Mouse (Mus musculus): ENCODE results near the gene BC048403. TPM values are rescaled to one million over a fixed set of nuclear protein-coding genes. Genes with fewer than 3 reads are reported as not detected.
"Not testable (repeated sequence)": the region's sequence is repeated elsewhere in the genome, so short reads cannot be mapped to it uniquely, and the experiment has no call there.

BC048403 gene
- polyA plus RNA-seq, 1 experiment from 2014 or later: 1.3 TPM

DNA sequence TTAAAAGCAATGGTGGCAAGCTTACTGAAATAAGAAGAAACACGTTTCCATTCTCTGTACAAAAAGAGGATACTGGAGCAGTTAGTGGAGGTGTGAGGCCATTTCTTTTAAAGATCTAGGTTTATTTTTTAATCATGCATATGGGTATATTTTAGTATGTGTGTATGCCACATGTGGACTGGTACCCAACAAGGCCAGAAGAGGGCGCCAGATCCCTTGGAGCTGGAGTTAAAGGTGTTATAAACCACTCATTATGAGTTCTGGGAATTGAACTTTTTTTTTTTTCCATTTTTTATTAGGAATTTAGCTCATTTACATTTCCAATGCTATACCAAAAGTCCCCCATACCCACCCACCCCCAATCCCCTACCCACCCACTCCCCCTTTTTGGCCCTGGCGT lies 27.6 kb downstream of the BC048403 start:
- WGBS (ENCODE audit: insufficient replicate concordance): 53% methylated on average over 3 of the region's 3 CpGs

GRCm38 (mm10) chr10:121769711-121770110 lies 30.0 kb downstream of the BC048403 start:
- no peaks in the 10 kb centered on the region for H3K27me3 ChIP-seq (ENCODE audit: control insufficient read depth, insufficient read depth, low read depth, low read length)
- ATAC-seq (ENCODE audit: low read depth): no peak
- no peaks in the 10 kb centered on the region for H3K36me3 ChIP-seq (ENCODE audit: control insufficient read depth, insufficient read depth)
- no peak overlapping the region for H3K4me2 ChIP-seq (ENCODE audit: low read depth, low read length)
- H3K9ac ChIP-seq (ENCODE audit: low read depth, low read length): no peak overlapping the region
- 76% methylated on average over 5 of the region's 5 CpGs for WGBS (ENCODE audit: insufficient replicate concordance)
- no peaks in the 10 kb centered on the region for H3K4me1 ChIP-seq (ENCODE audit: control insufficient read depth, low read depth, low read length)
- no peak overlapping the region for H3K4me3 ChIP-seq (ENCODE audit: low read depth, low read length)
- no peaks in the 10 kb centered on the region for H3K9me3 ChIP-seq (replicated peaks; ENCODE audit: control insufficient read depth, low read length)
- H3K27ac ChIP-seq (ENCODE audit: low read length): no peak overlapping the region

More for the DNA sequence above, 27.6 kb downstream of the BC048403 start:
- not testable (repeated sequence) for H3K36me3 ChIP-seq (ENCODE audit: control insufficient read depth, insufficient read depth); H3K4me3 ChIP-seq (ENCODE audit: low read depth, low read length); H3K9ac ChIP-seq (ENCODE audit: low read depth, low read length); H3K27me3 ChIP-seq (ENCODE audit: control insufficient read depth, insufficient read depth, low read depth, low read length); H3K4me1 ChIP-seq (ENCODE audit: control insufficient read depth, low read depth, low read length); H3K4me2 ChIP-seq (ENCODE audit: low read depth, low read length); ATAC-seq (ENCODE audit: low read depth); H3K9me3 ChIP-seq (replicated peaks; ENCODE audit: control insufficient read depth, low read length); H3K27ac ChIP-seq (ENCODE audit: low read length)

DNA sequence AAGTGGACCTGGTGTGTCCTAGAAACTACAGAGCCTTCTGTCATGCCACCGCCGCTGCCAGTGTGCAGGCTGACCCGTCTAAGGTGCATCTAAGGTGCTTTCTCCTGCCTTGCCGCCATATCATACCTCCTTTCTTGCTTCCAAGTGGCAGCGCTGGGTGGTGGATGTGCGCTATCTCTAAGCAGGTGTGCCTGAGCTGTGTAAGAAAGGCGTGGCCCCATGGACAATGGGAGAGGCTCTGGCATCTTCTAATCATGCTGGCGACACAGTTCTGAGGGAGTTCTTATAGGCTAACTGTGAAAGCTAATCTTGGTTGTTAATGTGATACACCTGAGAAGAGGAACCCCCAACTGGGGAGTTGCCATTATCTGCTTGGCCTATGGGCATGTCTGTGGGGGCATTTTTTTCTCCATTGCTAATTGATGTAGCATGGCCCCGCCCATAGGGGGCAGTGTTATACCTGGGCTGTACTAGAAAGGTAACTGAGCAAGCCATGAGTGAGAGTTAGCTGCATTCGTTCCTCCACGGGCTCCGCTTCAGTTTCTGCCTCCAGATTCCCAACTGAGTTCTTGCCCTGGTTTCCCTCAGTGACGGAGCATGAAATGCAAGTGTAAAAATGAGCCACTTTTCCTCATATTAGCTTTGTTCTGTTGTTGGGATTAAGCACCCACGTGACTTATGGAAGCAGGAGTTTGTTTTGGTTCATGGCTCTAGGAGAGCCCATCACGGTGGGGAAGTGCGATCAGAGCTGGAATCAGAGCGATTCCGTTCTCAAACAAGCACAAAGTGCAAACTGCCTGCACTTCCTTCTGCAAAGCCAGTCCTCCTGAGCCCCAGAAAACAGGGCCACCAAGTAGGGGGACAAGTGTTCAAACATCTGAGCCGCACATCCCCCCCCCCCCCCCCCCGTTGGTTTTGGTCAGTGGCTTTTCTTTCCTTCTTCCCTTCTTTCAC lies 31.2 kb downstream of the BC048403 start:
- Histone ChIP-seq H3K27me3 (ENCODE audit: control insufficient read depth, insufficient read depth, low read depth, low read length) (no peaks in the 10 kb centered on the region), H3K4me2 (ENCODE audit: low read depth, low read length) (peak overlapping the region; percentile 37; the same call in 1 of the 2 replicates), H3K9ac (ENCODE audit: low read depth, low read length) (no peak overlapping the region), H3K4me3 (ENCODE audit: low read depth, low read length) (peak overlapping the region; percentile 23; the same call in 1 of the 2 replicates), H3K27ac (ENCODE audit: low read length) (no peak overlapping the region), H3K9me3 (replicated peaks; ENCODE audit: control insufficient read depth, low read length) (no peaks in the 10 kb centered on the region), H3K36me3 (ENCODE audit: control insufficient read depth, insufficient read depth) (no peaks in the 10 kb centered on the region), H3K4me1 (ENCODE audit: control insufficient read depth, low read depth, low read length) (no peaks in the 10 kb centered on the region)
- 42% methylated on average over 20 of the region's 20 CpGs for WGBS (ENCODE audit: insufficient replicate concordance)
- ATAC-seq (ENCODE audit: low read depth): no peak

GRCm38 (mm10) chr10:121773813-121774212 lies 34.1 kb downstream of the BC048403 start:
- Histone ChIP-seq H3K4me2 (ENCODE audit: low read depth, low read length) (no peak overlapping the region), H3K4me1 (ENCODE audit: control insufficient read depth, low read depth, low read length) (no peaks in the 10 kb centered on the region), H3K9me3 (replicated peaks; ENCODE audit: control insufficient read depth, low read length) (no peaks in the 10 kb centered on the region)

DNA sequence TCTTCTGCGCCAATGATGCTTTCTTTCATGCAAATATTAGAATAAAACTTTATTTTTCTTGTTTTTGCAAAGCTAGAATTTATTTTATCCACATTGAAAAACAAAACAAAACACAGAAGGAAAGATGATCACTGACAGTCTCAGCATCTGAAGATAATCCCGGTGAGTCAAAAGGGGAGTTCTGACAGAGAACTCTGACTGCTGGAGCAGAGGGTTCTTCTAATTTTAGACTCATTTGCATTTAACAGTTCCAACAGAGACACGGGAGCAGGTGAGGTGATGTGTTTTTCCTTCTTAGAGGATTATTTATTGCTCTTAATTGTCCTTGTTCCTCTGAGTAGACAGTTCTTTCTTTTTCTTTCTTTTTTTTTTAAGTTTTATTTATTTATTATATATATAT lies 36.3 kb downstream of the BC048403 start:
- Histone ChIP-seq H3K4me3 (ENCODE audit: low read depth, low read length) (no peak overlapping the region), H3K4me1 (ENCODE audit: control insufficient read depth, low read depth, low read length) (no peaks in the 10 kb centered on the region), H3K27me3 (ENCODE audit: control insufficient read depth, insufficient read depth, low read depth, low read length) (no peaks in the 10 kb centered on the region), H3K27ac (ENCODE audit: low read length) (no peak overlapping the region), H3K9me3 (replicated peaks; ENCODE audit: control insufficient read depth, low read length) (no peaks in the 10 kb centered on the region), H3K36me3 (ENCODE audit: control insufficient read depth, insufficient read depth) (no peaks in the 10 kb centered on the region), H3K4me2 (ENCODE audit: low read depth, low read length) (no peak overlapping the region), H3K9ac (ENCODE audit: low read depth, low read length) (no peak overlapping the region)
- ATAC-seq (ENCODE audit: low read depth): no peak
- 51% methylated on average over 3 of the region's 3 CpGs for WGBS (ENCODE audit: insufficient replicate concordance)

More at GRCm38 (mm10) chr10:121773813-121774212, 34.1 kb downstream of the BC048403 start:
- no peak overlapping the region for H3K9ac ChIP-seq (ENCODE audit: low read depth, low read length)
- no peaks in the 10 kb centered on the region for H3K36me3 ChIP-seq (ENCODE audit: control insufficient read depth, insufficient read depth)
- ATAC-seq (ENCODE audit: low read depth): peak; percentile 72
- H3K27ac ChIP-seq (ENCODE audit: low read length): no peak overlapping the region
- no peak overlapping the region for H3K4me3 ChIP-seq (ENCODE audit: low read depth, low read length)
- 48% methylated on average over 4 of the region's 4 CpGs for WGBS (ENCODE audit: insufficient replicate concordance)
- no peaks in the 10 kb centered on the region for H3K27me3 ChIP-seq (ENCODE audit: control insufficient read depth, insufficient read depth, low read depth, low read length)

- ATAC-seq (ENCODE audit: low read depth): no peak
- Histone ChIP-seq H3K36me3 (ENCODE audit: control insufficient read depth, insufficient read depth) (no peaks in the 10 kb centered on the region), H3K9me3 (replicated peaks; ENCODE audit: control insufficient read depth, low read length) (no peaks in the 10 kb centered on the region), H3K27ac (ENCODE audit: low read length) (no peak overlapping the region), H3K9ac (ENCODE audit: low read depth, low read length) (no peak overlapping the region), H3K4me3 (ENCODE audit: low read depth, low read length) (no peak overlapping the region), H3K4me1 (ENCODE audit: control insufficient read depth, low read depth, low read length) (no peaks in the 10 kb centered on the region), H3K27me3 (ENCODE audit: control insufficient read depth, insufficient read depth, low read depth, low read length) (no peaks in the 10 kb centered on the region), H3K4me2 (ENCODE audit: low read depth, low read length) (peak overlapping the region; percentile 18; the same call in 1 of the 2 replicates)
- WGBS (ENCODE audit: insufficient replicate concordance): 33% methylated on average over 14 of the region's 14 CpGs
These were observed 41.4 kb downstream of the BC048403 start for GRCm38 (mm10) chr10:121781159-121781558.

GRCm38 (mm10) chr10:121788536-121788935 lies 48.8 kb downstream of the BC048403 start:
- H3K4me3 ChIP-seq (ENCODE audit: low read depth, low read length): no peak overlapping the region
- 53% methylated on average over 3 of the region's 3 CpGs for WGBS (ENCODE audit: insufficient replicate concordance)
- no peak overlapping the region for H3K27ac ChIP-seq (ENCODE audit: low read length)

GRCm38 (mm10) chr10:121790078-121790477 lies 50.3 kb downstream of the BC048403 start:
- no peak overlapping the region for H3K27ac ChIP-seq (ENCODE audit: low read length)
- H3K4me2 ChIP-seq (ENCODE audit: low read depth, low read length): no peak overlapping the region
- no peaks in the 10 kb centered on the region for H3K9me3 ChIP-seq (replicated peaks; ENCODE audit: control insufficient read depth, low read length)
- 68% methylated on average over 6 of the region's 6 CpGs for WGBS (ENCODE audit: insufficient replicate concordance)
- H3K4me3 ChIP-seq (ENCODE audit: low read depth, low read length): no peak overlapping the region
- no peaks in the 10 kb centered on the region for H3K4me1 ChIP-seq (ENCODE audit: control insufficient read depth, low read depth, low read length)
- ATAC-seq (ENCODE audit: low read depth): no peak
- H3K27me3 ChIP-seq (ENCODE audit: control insufficient read depth, insufficient read depth, low read depth, low read length): no peaks in the 10 kb centered on the region
- no peaks in the 10 kb centered on the region for H3K36me3 ChIP-seq (ENCODE audit: control insufficient read depth, insufficient read depth)
- H3K9ac ChIP-seq (ENCODE audit: low read depth, low read length): no peak overlapping the region

More at GRCm38 (mm10) chr10:121788536-121788935, 48.8 kb downstream of the BC048403 start:
- no peaks in the 10 kb centered on the region for H3K36me3 ChIP-seq (ENCODE audit: control insufficient read depth, insufficient read depth)
- H3K4me1 ChIP-seq (ENCODE audit: control insufficient read depth, low read depth, low read length): no peaks in the 10 kb centered on the region
- H3K27me3 ChIP-seq (ENCODE audit: control insufficient read depth, insufficient read depth, low read depth, low read length): no peaks in the 10 kb centered on the region
- H3K9ac ChIP-seq (ENCODE audit: low read depth, low read length): no peak overlapping the region
- H3K4me2 ChIP-seq (ENCODE audit: low read depth, low read length): no peak overlapping the region
- no peak for ATAC-seq (ENCODE audit: low read depth)
- no peaks in the 10 kb centered on the region for H3K9me3 ChIP-seq (replicated peaks; ENCODE audit: control insufficient read depth, low read length)

GRCm38 (mm10) chr10:121792661-121793060 lies 52.9 kb downstream of the BC048403 start:
- no peak overlapping the region for H3K4me3 ChIP-seq (ENCODE audit: low read depth, low read length)
- WGBS (ENCODE audit: insufficient replicate concordance): 76% methylated on average over 17 of the region's 17 CpGs
- no peak overlapping the region for H3K4me2 ChIP-seq (ENCODE audit: low read depth, low read length)
- H3K9ac ChIP-seq (ENCODE audit: low read depth, low read length): no peak overlapping the region
- H3K9me3 ChIP-seq (replicated peaks; ENCODE audit: control insufficient read depth, low read length): no peaks in the 10 kb centered on the region
- no peaks in the 10 kb centered on the region for H3K36me3 ChIP-seq (ENCODE audit: control insufficient read depth, insufficient read depth)
- no peak for ATAC-seq (ENCODE audit: low read depth)
- H3K27me3 ChIP-seq (ENCODE audit: control insufficient read depth, insufficient read depth, low read depth, low read length): no peaks in the 10 kb centered on the region
- H3K4me1 ChIP-seq (ENCODE audit: control insufficient read depth, low read depth, low read length): peaks cover 2% of the 10 kb centered on the region
- no peak overlapping the region for H3K27ac ChIP-seq (ENCODE audit: low read length)

All from liver, embryonic 16.5 days (tissue).